Mouse (Mus musculus): ENCODE data around the gene Dsn1.

Dsn1 gene

GRCm38 (mm10) chr2:156973316-156974100, 33.4 kb downstream of the Dsn1 start:
- in situ Hi-C loops (cut with MboI; ENCODE audit: low sequenced_read_pairs), result no loop called here

DNA sequence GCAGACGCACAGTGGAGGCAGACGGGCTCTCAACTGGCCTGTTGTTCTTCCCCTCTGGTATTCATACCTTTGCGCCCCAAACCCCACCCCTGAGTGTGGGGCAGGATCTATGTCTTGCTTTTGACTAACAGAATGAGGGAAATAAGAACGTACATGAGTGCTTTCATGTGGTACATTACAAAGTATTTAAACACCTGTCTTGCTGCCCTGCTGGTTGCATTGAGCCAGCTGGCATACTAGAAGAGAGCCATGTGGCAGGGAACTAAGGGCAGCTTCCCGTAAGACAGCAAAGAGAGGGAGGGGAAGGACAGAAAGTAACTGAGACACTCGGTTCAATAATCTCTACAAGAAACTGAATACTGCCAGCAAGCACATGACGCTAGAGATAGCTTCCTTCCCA, 36.7 kb downstream of the Dsn1 start:
- in situ Hi-C loops (cut with MboI; ENCODE audit: low sequenced_read_pairs), result no loop called here

DNA sequence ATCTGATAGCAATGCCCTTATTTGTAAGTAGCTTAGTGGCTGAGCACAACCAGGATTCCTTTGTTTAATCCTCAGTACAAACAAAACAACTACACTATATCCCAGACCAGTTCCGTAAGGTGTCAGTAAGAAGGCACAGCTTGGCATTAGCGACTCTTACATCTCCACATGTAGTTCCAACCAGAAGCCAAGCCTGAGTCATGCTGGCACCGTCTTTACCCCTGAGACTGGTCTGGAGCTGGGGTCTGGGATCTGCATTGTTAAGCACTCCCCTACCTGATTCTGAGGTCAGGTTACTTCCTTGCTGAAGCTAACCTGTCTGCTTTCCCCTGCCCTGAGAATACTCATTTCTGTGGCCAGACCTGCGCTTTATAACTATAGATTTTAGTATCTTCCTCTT, 38.5 kb downstream of the Dsn1 start:
- in situ Hi-C loops (cut with MboI; ENCODE audit: low sequenced_read_pairs), result no loop called here

GRCm38 (mm10) chr2:156967388-156967787, 39.6 kb downstream of the Dsn1 start:
- in situ Hi-C loops (cut with MboI; ENCODE audit: low sequenced_read_pairs), result no loop called here

DNA sequence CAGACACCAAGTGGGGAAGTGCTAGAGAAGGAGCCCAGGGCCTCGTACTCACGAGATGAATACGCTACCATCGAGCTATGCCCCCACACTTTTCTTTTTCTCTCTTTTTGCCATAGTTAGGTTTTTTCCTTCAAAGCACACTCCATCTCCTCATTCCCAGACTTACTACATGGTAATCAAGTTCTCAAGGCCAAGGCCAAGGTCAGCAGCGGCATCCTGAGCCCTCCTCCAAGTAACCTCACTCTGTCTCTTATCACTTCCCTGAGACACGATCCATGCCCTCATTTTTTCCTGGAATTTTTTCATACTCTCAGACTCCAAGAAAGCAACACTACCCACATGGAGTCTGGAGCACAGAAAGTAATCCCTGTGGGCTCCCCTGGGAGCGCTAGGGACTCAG, 43.1 kb downstream of the Dsn1 start:
- in situ Hi-C loops (cut with MboI; ENCODE audit: low sequenced_read_pairs), result no loop called here

GRCm38 (mm10) chr2:156958496-156959252, 48.3 kb downstream of the Dsn1 start:
- in situ Hi-C loops (cut with MboI; ENCODE audit: low sequenced_read_pairs), result no loop called here

- in situ Hi-C loops (cut with MboI; ENCODE audit: low sequenced_read_pairs), result no loop called here
Measured at GRCm38 (mm10) chr2:156957035-156957434, 49.9 kb downstream of the Dsn1 start.

GRCm38 (mm10) chr2:156956306-156956705, 50.6 kb downstream of the Dsn1 start:
- in situ Hi-C loops (cut with MboI; ENCODE audit: low sequenced_read_pairs), result no loop called here

DNA sequence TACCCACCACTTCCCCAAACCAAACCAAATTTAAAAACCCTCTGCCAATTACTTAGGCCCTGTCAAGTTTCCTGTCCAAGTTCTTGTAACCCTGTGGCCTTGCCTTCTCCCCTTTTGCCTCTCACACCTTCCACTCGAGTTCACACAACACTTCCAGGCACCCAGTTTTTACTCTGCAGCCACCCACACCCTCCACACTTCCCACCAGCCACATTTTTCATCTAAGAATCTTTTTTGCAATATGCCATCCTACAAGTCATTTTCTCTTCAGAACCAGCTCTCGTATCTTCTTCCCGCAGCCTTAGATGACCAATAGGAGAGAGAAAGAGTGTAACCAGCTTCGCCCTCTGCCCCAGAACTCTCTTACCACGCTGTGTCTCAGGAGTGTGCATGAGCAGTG, 52.5 kb downstream of the Dsn1 start:
- in situ Hi-C loops (cut with MboI; ENCODE audit: low sequenced_read_pairs), result no loop called here

DNA sequence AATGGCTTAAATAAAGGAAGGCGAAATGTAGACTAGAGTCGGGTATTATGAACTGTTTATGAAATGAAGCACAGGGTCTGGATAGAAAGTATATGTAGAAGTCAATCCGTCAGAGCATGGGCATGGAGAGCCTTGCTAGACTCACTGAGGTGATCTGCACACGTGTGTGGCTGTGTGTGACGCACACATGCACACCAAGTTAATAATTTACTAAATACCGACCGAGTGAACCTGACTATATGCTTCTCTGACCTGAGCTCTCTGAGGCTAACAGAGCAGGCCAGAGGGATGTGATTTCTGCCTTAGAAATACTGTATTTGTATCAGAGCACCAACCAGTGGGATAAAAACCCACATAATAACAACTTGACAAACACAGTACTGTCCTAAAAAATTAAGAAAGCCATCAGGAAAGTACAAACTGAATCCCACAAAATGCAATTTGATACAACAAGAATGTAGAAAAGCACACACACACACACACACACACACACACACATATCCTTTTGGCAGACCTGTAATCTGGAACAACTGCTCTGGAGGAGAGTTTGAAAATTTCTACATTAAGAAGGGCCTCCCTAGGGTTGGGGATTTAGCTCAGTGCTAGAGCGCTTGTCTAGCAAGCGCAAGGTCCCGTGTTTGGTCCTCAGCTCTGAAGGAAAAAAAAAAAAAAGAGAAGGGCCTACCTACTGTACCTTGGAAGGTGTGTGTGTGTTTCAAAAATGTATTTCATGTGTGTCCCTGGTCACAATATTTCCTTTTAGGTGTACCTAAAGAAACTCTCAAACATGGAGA, 55.5 kb downstream of the Dsn1 start:
- in situ Hi-C loops (cut with MboI; ENCODE audit: low sequenced_read_pairs), result no loop called here

DNA sequence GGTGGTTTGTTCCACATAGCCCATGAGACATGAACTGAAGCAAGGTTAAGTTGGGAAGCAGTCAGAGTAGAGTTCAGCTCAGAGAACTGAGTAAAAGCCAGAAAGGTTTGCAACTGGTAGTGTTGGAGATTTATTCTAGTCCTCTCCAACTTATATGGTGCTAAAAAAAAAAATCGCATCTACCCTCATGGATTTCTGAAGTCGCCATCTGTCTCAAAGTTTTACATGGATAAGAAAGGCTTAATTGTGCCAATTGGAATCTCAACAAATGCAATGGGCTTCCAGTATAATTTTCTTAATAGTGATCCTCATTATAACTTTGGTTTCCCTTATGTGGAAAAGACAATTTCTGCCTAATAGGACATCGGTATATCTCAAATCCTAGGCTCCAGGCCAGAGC, 56.1 kb downstream of the Dsn1 start:
- in situ Hi-C loops (cut with MboI; ENCODE audit: low sequenced_read_pairs), result no loop called here
